Mouse (Mus musculus) intestine, embryonic 15.5 days (tissue): ENCODE data around the gene Olfr51. TPM values are rescaled to one million over a fixed set of nuclear protein-coding genes. Genes with fewer than 3 reads are reported as not detected.
A peak's percentile ranks its signal among the peaks of the same experiment; 100 is the strongest.
"Not testable (repeated sequence)": the region's sequence is repeated elsewhere in the genome, so short reads cannot be mapped to it uniquely, and the experiment has no call there.

Source experiments
- ATAC-seq: fragments of 200-750 bp; cut with Nextera tagmentation; 2 replicates; pipeline ENCODE4 v1.8.0; 2017; ENCODE audit warnings: moderate TSS enrichment, moderate library complexity
- H3K27ac ChIP-seq: fragments of 300-500 bp; sonication (generic); 2 replicates; pipeline ENCODE4 v1.5.1; 2015; ENCODE audit warnings: mild to moderate bottlenecking, inconsistent platforms
- H3K27me3 ChIP-seq: fragments of 300-500 bp; sonication (generic); replicated peaks from 2 replicates; pipeline ENCODE4 v1.6.1; 2015; ENCODE audit warnings: inconsistent platforms
- H3K36me3 ChIP-seq: fragments of 300-500 bp; sonication (generic); 2 replicates; pipeline ENCODE4 v1.6.1; 2015; ENCODE audit warnings: inconsistent platforms
- H3K4me1 ChIP-seq: fragments of 300-500 bp; sonication (generic); replicated peaks from 2 replicates; pipeline ENCODE4 v1.6.1; 2015; ENCODE audit warnings: inconsistent platforms
- H3K4me2 ChIP-seq: fragments of 300-500 bp; sonication (generic); replicated peaks from 2 replicates; pipeline ENCODE4 v1.6.1; 2015; ENCODE audit warnings: mild to moderate bottlenecking, inconsistent platforms
- H3K4me3 ChIP-seq: fragments of 300-500 bp; sonication (generic); replicated peaks from 2 replicates; pipeline ENCODE4 v1.5.1; 2015; ENCODE audit warnings: inconsistent platforms
- H3K9ac ChIP-seq: fragments of 300-500 bp; sonication (generic); 2 replicates; pipeline ENCODE4 v1.6.1; 2015; ENCODE audit warnings: inconsistent platforms
- H3K9me3 ChIP-seq: fragments of 300-500 bp; sonication (generic); 2 replicates; pipeline ENCODE4 v1.6.1; 2016; ENCODE audit warnings: inconsistent platforms
- whole genome bisulfite sequencing: fragments of 180-500 bp; shearing (Covaris S2); methylation state at CpG from one replicate; pipeline ENCODE4 v1.1.7; 2015; 5-methylcytosine and 5-hydroxymethylcytosine counted together
- polyA plus RNA-seq: library from polyadenylated mRNA; unstranded; fragments of >200 nt; fragmentation: Nextera tagmentation; extraction: Ambion mirVana; gene quantifications from 2 replicates; pipeline ENCODE4 v1.2.1, GENCODE M21; 2015

Gene Olfr51
- polyA plus RNA-seq, 1 experiment from 2014 or later, result not detected

- not testable (repeated sequence) for H3K4me1 ChIP-seq, H3K27me3 ChIP-seq, H3K36me3 ChIP-seq, H3K27ac ChIP-seq, H3K9ac ChIP-seq, ATAC-seq, H3K9me3 ChIP-seq, H3K4me3 ChIP-seq, H3K4me2 ChIP-seq
These were observed 30.7 kb downstream of the Olfr51 start for GRCm38 (mm10) chr11:51034141-51034540.

DNA sequence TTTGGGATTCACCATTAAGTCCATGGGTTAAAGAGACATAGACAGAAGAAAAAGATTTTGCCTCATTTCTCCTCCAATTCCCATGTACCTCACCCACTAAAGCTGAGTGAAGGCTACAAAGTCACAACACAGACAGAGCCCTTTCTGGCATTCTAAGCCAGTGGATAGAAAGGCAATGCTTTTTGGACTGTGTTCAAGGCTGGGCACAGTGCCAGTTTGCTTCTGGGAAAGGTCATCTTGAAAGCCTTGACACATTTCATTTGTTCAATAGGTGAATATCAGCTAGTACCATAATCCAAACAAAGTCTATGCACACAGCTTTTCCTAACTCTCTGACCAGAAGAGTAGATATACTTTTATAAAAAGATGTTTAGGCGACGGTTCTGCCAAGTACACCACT, 32.6 kb downstream of the Olfr51 start:
- Histone ChIP-seq H3K27me3 (no peaks in the 10 kb centered on the region), H3K4me2 (no peak overlapping the region), H3K4me1 (no peaks in the 10 kb centered on the region), H3K4me3 (no peak overlapping the region), H3K9ac (no peak overlapping the region), H3K9me3 (no peaks in the 10 kb centered on the region), H3K27ac (no peak overlapping the region), H3K36me3 (no peaks in the 10 kb centered on the region)
- no peak for ATAC-seq
- 63% methylated on average over 2 of the region's 2 CpGs for WGBS

GRCm38 (mm10) chr11:51044776-51045175, 41.4 kb downstream of the Olfr51 start:
- not testable (repeated sequence) for H3K4me1 ChIP-seq, H3K27me3 ChIP-seq, H3K9me3 ChIP-seq, H3K27ac ChIP-seq, H3K9ac ChIP-seq, ATAC-seq, H3K4me2 ChIP-seq, H3K36me3 ChIP-seq, H3K4me3 ChIP-seq
- 55% methylated on average over 3 of the region's 3 CpGs for WGBS

GRCm38 (mm10) chr11:51047809-51048208, 44.4 kb downstream of the Olfr51 start, which contains the start of gene Olfr1375:
TSS of gene Olfr1375 (plus strand) at chr11:51048109.
- H3K9ac ChIP-seq, H3K4me1 ChIP-seq, ATAC-seq, H3K36me3 ChIP-seq, H3K27ac ChIP-seq, H3K27me3 ChIP-seq, H3K4me2 ChIP-seq, H3K4me3 ChIP-seq, H3K9me3 ChIP-seq: not testable (repeated sequence)
- 80% methylated on average over 3 of the region's 3 CpGs for WGBS

- H3K27ac ChIP-seq, result no peak overlapping the region
- ATAC-seq, result no peak
- no peaks in the 10 kb centered on the region for H3K36me3 ChIP-seq
- H3K4me2 ChIP-seq, result no peak overlapping the region
- no peaks in the 10 kb centered on the region for H3K9me3 ChIP-seq
- no peak overlapping the region for H3K9ac ChIP-seq
- no peaks in the 10 kb centered on the region for H3K27me3 ChIP-seq
- WGBS, result 56% methylated on average over 2 of the region's 2 CpGs
- H3K4me3 ChIP-seq, result no peak overlapping the region
- no peaks in the 10 kb centered on the region for H3K4me1 ChIP-seq
These were observed 48.3 kb downstream of the Olfr51 start for GRCm38 (mm10) chr11:51051678-51052077.

DNA sequence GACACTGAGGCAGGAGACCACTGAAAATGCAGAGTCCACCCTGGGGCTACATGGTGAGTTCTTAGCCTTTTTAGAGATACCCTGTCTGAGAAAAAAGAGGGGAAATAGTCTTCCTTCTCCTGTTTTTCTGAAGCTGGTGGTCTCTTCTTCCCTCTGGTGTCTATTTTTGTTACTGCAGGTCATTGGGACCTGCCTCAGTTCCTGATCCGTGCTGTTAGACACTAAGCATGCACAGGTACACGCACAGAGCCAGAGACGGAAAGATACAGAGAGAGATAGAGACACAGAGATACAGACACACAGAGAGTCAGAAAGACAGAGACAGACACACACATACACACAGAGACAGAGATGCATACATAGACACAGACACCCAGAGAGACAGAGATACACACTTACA, 49.8 kb downstream of the Olfr51 start:
- Histone ChIP-seq H3K36me3 (no peaks in the 10 kb centered on the region), H3K4me3 (no peak overlapping the region), H3K27ac (no peak overlapping the region), H3K4me1 (no peaks in the 10 kb centered on the region), H3K9ac (no peak overlapping the region), H3K27me3 (no peaks in the 10 kb centered on the region), H3K9me3 (no peaks in the 10 kb centered on the region), H3K4me2 (no peak overlapping the region)
- no peak for ATAC-seq
- WGBS, result 30% methylated on average over 3 of the region's 3 CpGs

DNA sequence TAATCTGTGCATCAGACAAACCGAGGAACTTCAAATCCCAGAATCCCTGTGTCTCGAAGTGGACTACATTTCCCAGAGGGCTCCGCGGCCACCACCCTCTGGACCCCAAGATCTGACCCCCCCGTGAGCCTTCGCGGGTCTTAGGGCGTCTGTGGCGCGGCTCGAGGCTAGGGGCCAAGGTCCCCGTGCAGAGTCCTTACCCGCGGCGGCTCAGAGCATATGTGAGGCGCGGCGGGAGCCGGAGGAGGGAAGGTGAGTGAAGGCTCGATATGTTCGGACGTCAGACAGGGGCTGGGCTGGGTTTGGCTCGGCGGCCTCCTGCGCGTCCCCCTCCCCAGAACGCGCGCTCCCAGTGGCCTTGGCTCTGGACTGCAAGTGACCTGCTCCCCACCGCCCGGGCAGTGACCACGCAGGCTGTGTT, 55.8 kb downstream of the Olfr51 start, which contains the start of gene Zfp354a:
Gene Zfp354a, plus strand, starts transcription at position 107 of the 421 bp plus-strand sequence.
- Histone ChIP-seq H3K36me3 (no peaks in the 10 kb centered on the region), H3K27me3 (no peaks in the 10 kb centered on the region), H3K4me3 (peak within 1 kb of the TSS; percentile 84), H3K4me1 (peaks cover 10% of the 10 kb centered on the region), H3K27ac (0 out of 2 replicates have a peak within 1 kb of the TSS, but pooled peaks have one; percentile 40), H3K4me2 (peak within 1 kb of the TSS; percentile 90), H3K9me3 (no peaks in the 10 kb centered on the region), H3K9ac (peak within 1 kb of the TSS; percentile 79)
- peak; percentile 96 for ATAC-seq
- under 1% methylated on average over 32 of the region's 32 CpGs for WGBS

Other genes with a start within 250 kb of the Olfr51 start
- gene Zfp354c, start 175.9 kb upstream of the Olfr51 start, polyA plus RNA-seq, result 15.0 and 16.3 TPM in 2 replicates
- 0.33 and 0.44 TPM in 2 replicates for gene Zfp879, start 162.0 kb upstream of the Olfr51 start, polyA plus RNA-seq
- gene Grm6, start 152.9 kb upstream of the Olfr51 start, polyA plus RNA-seq, result 0.06 TPM in 1 of 2 replicates, not detected in the other
- 5.1 and 5.2 TPM in 2 replicates for gene Zfp454, start 115.9 kb upstream of the Olfr51 start, polyA plus RNA-seq
- gene Zfp2, start 87.4 kb upstream of the Olfr51 start, polyA plus RNA-seq, result 9.1 and 9.8 TPM in 2 replicates
- 0.71 and 1.2 TPM in 2 replicates for gene Zfp354b, start 72.0 kb upstream of the Olfr51 start, polyA plus RNA-seq
- gene 4933414I15Rik, start 59.8 kb upstream of the Olfr51 start, polyA plus RNA-seq, result not detected in 2 replicates
- not detected in 2 replicates for gene Prop1, start 49.8 kb upstream of the Olfr51 start, polyA plus RNA-seq
- not detected in 2 replicates for gene Olfr1378, start 37.1 kb upstream of the Olfr51 start, polyA plus RNA-seq
- not detected in 2 replicates for gene Olfr1377, start 21.6 kb upstream of the Olfr51 start, polyA plus RNA-seq
- not detected in 2 replicates for gene Olfr54, start 10.6 kb downstream of the Olfr51 start, polyA plus RNA-seq
- gene Olfr1375, start 44.5 kb downstream of the Olfr51 start, polyA plus RNA-seq, result not detected in 2 replicates
- gene Zfp354a, start 55.7 kb downstream of the Olfr51 start, polyA plus RNA-seq, result 6.7 and 7.4 TPM in 2 replicates
- not detected in 2 replicates for gene Gm12569, start 216.9 kb downstream of the Olfr51 start, polyA plus RNA-seq